Mouse (Mus musculus) myocyte (in vitro differentiated cells): ENCODE measurements around the gene Tmem26. TPM values are rescaled to one million over a fixed set of nuclear protein-coding genes. Genes with fewer than 3 reads are reported as not detected.

ENCODE experiments used
- H3K27me3 ChIP-seq: one replicate; pipeline ENCODE4 v1.6.1; 2011; ENCODE audit not compliant: control insufficient read depth, insufficient read depth, insufficient read length
- H3K36me3 ChIP-seq: one replicate; pipeline ENCODE4 v1.6.1; 2011; ENCODE audit not compliant: control insufficient read depth, insufficient read depth
- H3K4me2 ChIP-seq: one replicate; pipeline ENCODE4 v1.6.1; 2011; ENCODE audit warnings: low read depth, control low read depth
- H3K4me3 ChIP-seq: one replicate; pipeline ENCODE4 v1.5.1; 2011; ENCODE audit warnings: mild to moderate bottlenecking, control low read depth, moderate library complexity
- H3K79me2 ChIP-seq: one replicate; pipeline ENCODE4 v1.6.1; 2011; ENCODE audit not compliant: control insufficient read depth, insufficient read depth
- H3ac ChIP-seq: one replicate; pipeline ENCODE4 v1.6.1; 2011; ENCODE audit not compliant: control insufficient read depth, insufficient read length
- CEBPB ChIP-seq: IDR thresholded peaks from 2 replicates; pipeline ENCODE4 v1.6.1; 2011; ENCODE audit warnings: mild to moderate bottlenecking, moderate library complexity; ENCODE audit not compliant: poor library complexity, insufficient read depth, severe bottlenecking
- E2F4 ChIP-seq: IDR thresholded peaks from one replicate; pipeline ENCODE4 v1.6.1; 2011; ENCODE audit warnings: mild to moderate bottlenecking, control low read depth, moderate library complexity; ENCODE audit not compliant: insufficient read depth
- MAX ChIP-seq: IDR thresholded peaks from one replicate; pipeline ENCODE4 v1.6.1; 2011; ENCODE audit warnings: low read depth, mild to moderate bottlenecking, control low read depth
- MYOD1 ChIP-seq, 3 experiments: IDR thresholded peaks; one replicate each; pipeline ENCODE4 v1.6.1; 2011; ENCODE audit warnings: control low read depth in 2 of 3, low read depth in 2 of 3, mild to moderate bottlenecking in 2 of 3, moderate library complexity in 1 of 3; ENCODE audit not compliant: insufficient read length in 2 of 3, control insufficient read depth in 1 of 3
- MYOG ChIP-seq, 3 experiments: IDR thresholded peaks; one replicate each; pipeline ENCODE4 v1.6.1; 2011; ENCODE audit warnings: control low read depth in 2 of 3, low read depth in 2 of 3, mild to moderate bottlenecking in 2 of 3; ENCODE audit not compliant: insufficient read length in 2 of 3, control insufficient read depth in 1 of 3, insufficient read depth in 1 of 3
- POLR2A ChIP-seq: IDR thresholded peaks from one replicate; pipeline ENCODE4 v1.6.1; 2011; ENCODE audit warnings: low read depth, mild to moderate bottlenecking, control low read depth, moderate library complexity; ENCODE audit not compliant: insufficient read length
- POLR2AphosphoS2 ChIP-seq: IDR thresholded peaks from one replicate; pipeline ENCODE4 v1.6.1; 2011; ENCODE audit warnings: low read depth, control low read depth; ENCODE audit not compliant: insufficient read length
- REST ChIP-seq: IDR thresholded peaks from one replicate; pipeline ENCODE4 v1.6.1; 2011; ENCODE audit warnings: mild to moderate bottlenecking, control low read depth, moderate library complexity; ENCODE audit not compliant: insufficient read depth, insufficient read length
- SRF ChIP-seq: IDR thresholded peaks from one replicate; pipeline ENCODE4 v1.6.1; 2011; ENCODE audit warnings: low read depth; ENCODE audit not compliant: control insufficient read depth, insufficient read length
- TCF12 ChIP-seq: IDR thresholded peaks from one replicate; pipeline ENCODE4 v1.6.1; 2011; ENCODE audit warnings: mild to moderate bottlenecking, control low read depth; ENCODE audit not compliant: poor library complexity, insufficient read depth, severe bottlenecking
- TCF3 ChIP-seq: IDR thresholded peaks from one replicate; pipeline ENCODE4 v1.6.1; 2011; ENCODE audit warnings: low read depth, control low read depth; ENCODE audit not compliant: insufficient read length
- USF1 ChIP-seq: IDR thresholded peaks from one replicate; pipeline ENCODE4 v1.6.1; 2011; ENCODE audit warnings: low read depth, mild to moderate bottlenecking, control low read depth, moderate library complexity
- polyA plus RNA-seq: library from polyadenylated mRNA; unstranded; fragments of >200 nt; fragmentation: generic; extraction: Trizol; gene quantifications from one replicate; pipeline ENCODE4 v1.2.1, GENCODE M21; 2012; ENCODE audit warnings: missing spikeins

Tmem26 gene
- polyA plus RNA-seq, 1 experiment = not detected

GRCm38 (mm10) chr10:68712926-68713325, 10.5 kb upstream of the Tmem26 start:
- no peak overlapping the region for H3K4me3 ChIP-seq
- H3K36me3 ChIP-seq = no peaks in the 10 kb centered on the region
- H3ac ChIP-seq = no peak overlapping the region
- no peak overlapping the region for H3K4me2 ChIP-seq
- H3K79me2 ChIP-seq = no peaks in the 10 kb centered on the region
- TF ChIP-seq POLR2AphosphoS2 (no peak), TCF3 (no peak), USF1 (no peak), REST (no peak), MAX (no peak), MYOG (IDR thresholded peaks at IDR 0.05; ENCODE audit: control insufficient read depth in 1 of 3, insufficient read depth in 1 of 3, insufficient read length in 2 of 3, low read depth in 2 of 3) (no peak), MYOD1 (IDR thresholded peaks at IDR 0.05; ENCODE audit: control insufficient read depth in 1 of 3, insufficient read length in 2 of 3, low read depth in 2 of 3) (no peak), SRF (no peak), POLR2A (no peak), CEBPB (no peak), E2F4 (no peak), TCF12 (no peak)
- no peaks in the 10 kb centered on the region for H3K27me3 ChIP-seq

GRCm38 (mm10) chr10:68714302-68714701, 9.1 kb upstream of the Tmem26 start:
- Histone ChIP-seq H3K36me3 (no peaks in the 10 kb centered on the region), H3ac (no peak overlapping the region), H3K4me3 (no peak overlapping the region), H3K79me2 (no peaks in the 10 kb centered on the region), H3K4me2 (no peak overlapping the region), H3K27me3 (no peaks in the 10 kb centered on the region)
- TF ChIP-seq TCF12 (no peak), SRF (no peak), MYOD1 (IDR thresholded peaks at IDR 0.05; ENCODE audit: control insufficient read depth in 1 of 3, insufficient read length in 2 of 3, low read depth in 2 of 3) (no peak), CEBPB (no peak), MAX (no peak), POLR2AphosphoS2 (no peak), TCF3 (no peak), REST (no peak), POLR2A (no peak)

- TF ChIP-seq REST (no peak), TCF3 (no peak), USF1 (no peak), POLR2A (no peak), POLR2AphosphoS2 (no peak), CEBPB (no peak), MAX (no peak), SRF (no peak), MYOG (IDR thresholded peaks at IDR 0.05; ENCODE audit: control insufficient read depth in 1 of 3, insufficient read depth in 1 of 3, insufficient read length in 2 of 3, low read depth in 2 of 3) (no peak), TCF12 (no peak), E2F4 (no peak), MYOD1 (IDR thresholded peaks at IDR 0.05; ENCODE audit: control insufficient read depth in 1 of 3, insufficient read length in 2 of 3, low read depth in 2 of 3) (no peak)
- Histone ChIP-seq H3K36me3 (no peaks in the 10 kb centered on the region), H3K4me3 (no peak overlapping the region), H3K27me3 (no peaks in the 10 kb centered on the region), H3K4me2 (no peak overlapping the region), H3ac (no peak overlapping the region), H3K79me2 (no peaks in the 10 kb centered on the region)
Observed at GRCm38 (mm10) chr10:68715396-68715795, 8.1 kb upstream of the Tmem26 start.

- Histone ChIP-seq H3K4me3 (no peak overlapping the region), H3K36me3 (no peaks in the 10 kb centered on the region), H3K4me2 (no peak overlapping the region), H3K79me2 (no peaks in the 10 kb centered on the region), H3K27me3 (no peaks in the 10 kb centered on the region), H3ac (no peak overlapping the region)
- TF ChIP-seq MYOD1 (IDR thresholded peaks at IDR 0.05; ENCODE audit: control insufficient read depth in 1 of 3, insufficient read length in 2 of 3, low read depth in 2 of 3) (no peak), POLR2AphosphoS2 (no peak), MAX (no peak), CEBPB (no peak), SRF (no peak)
Observed at GRCm38 (mm10) chr10:68718375-68718774, 5.1 kb upstream of the Tmem26 start.

- H3K4me3 ChIP-seq = no peak overlapping the region
- no peak overlapping the region for H3K4me2 ChIP-seq
- no peaks in the 10 kb centered on the region for H3K36me3 ChIP-seq
- H3K27me3 ChIP-seq = no peaks in the 10 kb centered on the region
- no peaks in the 10 kb centered on the region for H3K79me2 ChIP-seq
- no peak overlapping the region for H3ac ChIP-seq
- TF ChIP-seq POLR2AphosphoS2 (no peak), CEBPB (peak; percentile 20; the same call in 1 of the 2 replicates)
Observed at GRCm38 (mm10) chr10:68720887-68721400, 2.5 kb upstream of the Tmem26 start.
